Mouse (Mus musculus) thymus, adult 2 months (tissue): ENCODE measurements at regions not wholly inside any gene's neighbourhood (a gene's known extent, or its start where the extent isn't known, plus 50 kb on each side); places are given as distances from the start of the nearest gene placed in this dataset.

Experiments used
- DNase-seq: peaks from one replicate; pipeline ENCODE4 v3.0.0; 2021
- H3K27ac ChIP-seq: fragments of 200-500 bp; 2 replicates; pipeline ENCODE4 v1.5.1; 2012; ENCODE audit warnings: low read length, control low read depth; ENCODE audit not compliant: control insufficient read depth, insufficient read depth
- H3K27me3 ChIP-seq: fragments of 200-500 bp; 2 replicates; pipeline ENCODE4 v1.6.1; 2012; ENCODE audit warnings: mild to moderate bottlenecking, low read length, moderate library complexity, mixed read lengths; ENCODE audit not compliant: control insufficient read depth, insufficient read depth
- H3K36me3 ChIP-seq: fragments of 200-500 bp; 2 replicates; pipeline ENCODE4 v1.6.1; 2012; ENCODE audit warnings: mild to moderate bottlenecking, low read length, moderate library complexity; ENCODE audit not compliant: control insufficient read depth, insufficient read depth
- H3K4me1 ChIP-seq: fragments of 200-500 bp; replicated peaks from 2 replicates; pipeline ENCODE4 v1.6.1; 2012; ENCODE audit warnings: low read length; ENCODE audit not compliant: control insufficient read depth, insufficient read depth
- H3K4me3 ChIP-seq: fragments of 200-500 bp; 2 replicates; pipeline ENCODE4 v1.5.1; 2012; ENCODE audit warnings: mild to moderate bottlenecking, low read length, control low read depth, moderate library complexity; ENCODE audit not compliant: control insufficient read depth, insufficient read depth
- CTCF ChIP-seq: fragments of 200-500 bp; IDR thresholded peaks from 2 replicates; pipeline ENCODE4 v1.5.1; 2012; ENCODE audit warnings: mild to moderate bottlenecking, control low read depth, low read length, moderate library complexity, borderline replicate concordance; ENCODE audit not compliant: control insufficient read depth, poor library complexity, insufficient read depth; ENCODE audit errors: extremely low read depth
- POLR2A ChIP-seq: fragments of 200-500 bp; IDR thresholded peaks from 2 replicates; pipeline ENCODE4 v1.6.1; 2012; ENCODE audit warnings: mild to moderate bottlenecking, low read length, control low read depth, moderate library complexity; ENCODE audit not compliant: control insufficient read depth, poor library complexity, insufficient read depth; ENCODE audit errors: extremely low read depth
- WGBS: fragments of 180-500 bp; shearing (Covaris S2); methylation state at CpG from one replicate; pipeline ENCODE4 v1.1.7; 2018; 5-methylcytosine and 5-hydroxymethylcytosine counted together

DNA sequence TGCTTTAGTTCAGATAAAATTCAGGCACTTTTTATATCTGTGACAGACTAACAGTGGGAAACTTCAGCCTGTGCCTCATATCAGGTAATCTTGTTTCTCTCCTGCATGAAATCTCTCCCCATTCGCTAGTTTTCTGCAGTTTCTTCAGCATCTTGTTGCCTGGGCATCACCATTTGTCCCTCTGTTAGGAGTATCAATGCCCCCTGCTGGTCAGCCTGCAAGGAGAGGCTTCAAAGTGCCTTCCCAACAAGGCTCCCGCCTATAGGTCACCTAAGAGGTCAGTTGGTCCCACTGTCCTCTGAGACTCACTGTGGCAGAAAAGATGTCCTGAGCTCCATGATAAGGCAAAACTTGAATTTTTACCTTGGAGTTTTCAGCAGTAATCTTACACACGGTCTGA, 209.8 kb upstream of the Usp25 start:
- TF ChIP-seq POLR2A, result no peak
- TF ChIP-seq CTCF, result no peak
- DNase-seq, result peak; percentile 22
- no peaks in the 10 kb centered on the region for H3K4me1 ChIP-seq
- H3K4me3 ChIP-seq, result no peak overlapping the region
- no peak overlapping the region for H3K27ac ChIP-seq
- H3K27me3 ChIP-seq, result no peaks in the 10 kb centered on the region
- WGBS, result 48% methylated on average over 3 of the region's 3 CpGs
- no peaks in the 10 kb centered on the region for H3K36me3 ChIP-seq

- Histone ChIP-seq H3K27me3 (no peaks in the 10 kb centered on the region), H3K27ac (no peak overlapping the region), H3K4me3 (no peak overlapping the region), H3K4me1 (no peaks in the 10 kb centered on the region), H3K36me3 (no peaks in the 10 kb centered on the region)
- peak; percentile 56 for DNase-seq
- 76% methylated on average over 6 of the region's 6 CpGs for WGBS
- no peak for TF ChIP-seq CTCF
- no peak for TF ChIP-seq POLR2A
Observed at GRCm38 (mm10) chr16:76786405-76787155, 226.9 kb upstream of the Usp25 start.

- no peak for DNase-seq
- no peak overlapping the region for H3K27ac ChIP-seq
- H3K36me3 ChIP-seq, result no peaks in the 10 kb centered on the region
- no peaks in the 10 kb centered on the region for H3K4me1 ChIP-seq
- TF ChIP-seq POLR2A (no peak), CTCF (no peak)
- no peak overlapping the region for H3K4me3 ChIP-seq
- no peaks in the 10 kb centered on the region for H3K27me3 ChIP-seq
- WGBS, result 92% methylated on average over 5 of the region's 5 CpGs
Observed at GRCm38 (mm10) chr16:76782656-76783055, 230.8 kb upstream of the Usp25 start.

DNA sequence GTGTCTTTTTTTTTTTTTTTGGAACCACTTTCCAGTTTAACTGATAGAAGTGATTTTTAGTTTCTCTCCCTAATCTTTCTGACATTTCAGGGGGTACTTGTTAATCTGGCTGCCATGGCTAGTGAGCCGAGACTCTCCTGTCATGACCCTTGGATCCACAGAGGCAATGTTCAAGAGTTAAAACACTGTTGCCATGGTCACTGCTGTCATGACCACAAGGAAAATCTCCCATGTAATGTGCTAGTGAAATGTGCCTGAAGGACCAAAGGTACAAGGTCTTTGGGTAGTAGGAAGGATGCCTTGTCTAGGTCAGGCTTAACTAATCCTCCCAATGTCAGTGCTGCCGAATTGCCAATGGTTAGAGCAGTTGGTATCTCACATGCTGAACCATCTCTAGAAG, 237.7 kb upstream of the Usp25 start:
- TF ChIP-seq POLR2A, result no peak
- TF ChIP-seq CTCF, result no peak
- H3K4me1 ChIP-seq, result no peaks in the 10 kb centered on the region
- H3K36me3 ChIP-seq, result no peaks in the 10 kb centered on the region
- WGBS, result 97% methylated on average over 2 of the region's 2 CpGs
- no peak overlapping the region for H3K4me3 ChIP-seq
- no peaks in the 10 kb centered on the region for H3K27me3 ChIP-seq
- H3K27ac ChIP-seq, result no peak overlapping the region
- no peak for DNase-seq

GRCm38 (mm10) chr16:76774032-76774431, 239.5 kb upstream of the Usp25 start:
- no peak for DNase-seq
- TF ChIP-seq CTCF (no peak), POLR2A (no peak)
- WGBS, result 95% methylated on average over 8 of the region's 8 CpGs

DNA sequence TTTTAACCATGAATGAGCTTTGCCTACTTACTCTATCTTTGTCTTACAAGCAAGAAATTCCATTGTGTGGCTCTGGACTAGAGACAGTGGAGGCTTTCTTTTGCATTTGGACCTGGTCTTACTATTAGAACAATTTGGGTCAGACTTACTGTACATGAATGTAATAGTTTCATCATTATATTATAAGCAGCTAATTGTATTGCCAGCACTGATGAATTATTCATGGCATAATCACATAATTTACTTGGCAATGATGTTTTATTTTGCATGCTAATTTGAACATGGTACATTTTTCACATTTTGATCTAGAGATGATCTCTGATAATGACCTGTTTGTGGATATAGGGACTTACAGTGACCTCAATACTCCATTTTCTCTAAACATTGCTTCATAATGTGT, 240.0 kb upstream of the Usp25 start:
- Histone ChIP-seq H3K36me3 (no peaks in the 10 kb centered on the region), H3K4me1 (no peaks in the 10 kb centered on the region), H3K27me3 (no peaks in the 10 kb centered on the region), H3K27ac (no peak overlapping the region), H3K4me3 (no peak overlapping the region)
- no peak for DNase-seq
- no peak for TF ChIP-seq CTCF

More at GRCm38 (mm10) chr16:76774032-76774431, 239.5 kb upstream of the Usp25 start:
- Histone ChIP-seq H3K27me3 (no peaks in the 10 kb centered on the region), H3K4me1 (no peaks in the 10 kb centered on the region), H3K36me3 (no peaks in the 10 kb centered on the region), H3K4me3 (no peak overlapping the region), H3K27ac (no peak overlapping the region)

DNA sequence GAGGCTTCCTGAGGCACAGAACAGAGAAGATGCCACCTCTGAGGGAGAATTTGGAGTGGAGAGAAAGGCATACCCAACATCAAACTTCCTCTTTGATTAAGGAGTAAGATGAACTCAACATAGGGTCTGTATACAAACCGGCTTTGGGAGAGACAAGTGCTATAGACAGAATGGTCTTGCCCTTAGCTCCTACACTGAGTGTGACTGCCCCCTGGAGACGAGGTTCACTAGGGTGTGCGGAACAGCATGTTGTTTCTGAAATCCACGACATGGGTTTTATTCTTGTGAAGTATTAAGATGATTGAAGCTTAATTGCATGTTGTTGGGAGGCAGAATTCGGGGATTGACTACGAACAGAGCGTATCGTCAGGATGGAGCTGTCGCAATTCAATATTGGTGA, 244.9 kb upstream of the Usp25 start:
- peak; percentile 81 for DNase-seq
- H3K36me3 ChIP-seq, result no peaks in the 10 kb centered on the region
- H3K27me3 ChIP-seq, result no peaks in the 10 kb centered on the region
- 67% methylated on average over 9 of the region's 9 CpGs for WGBS
- TF ChIP-seq CTCF, result no peak
- no peak for TF ChIP-seq POLR2A
- H3K4me3 ChIP-seq, result no peak overlapping the region
- H3K4me1 ChIP-seq, result peaks cover 7% of the 10 kb centered on the region
- H3K27ac ChIP-seq, result no peak overlapping the region
